Mouse (Mus musculus) kidney, adult 10 weeks (tissue): ENCODE data around the gene 4933405L10Rik. TPM values are rescaled to one million over a fixed set of nuclear protein-coding genes. Genes with fewer than 3 reads are reported as not detected.

Experiments
- polyA plus RNA-seq: library from polyadenylated mRNA; stranded (reverse); fragments of 350-450 nt; fragmentation: Illumina TruSeq; extraction: RNeasy Lipid Tissue Mini Kit (QIAGEN cat#74804); gene quantifications from one replicate; pipeline ENCODE4 v1.2.3, GENCODE M21; 2014; ENCODE audit warnings: low read depth, low replicate concordance

Gene 4933405L10Rik
- polyA plus RNA-seq = not detected

DNA sequence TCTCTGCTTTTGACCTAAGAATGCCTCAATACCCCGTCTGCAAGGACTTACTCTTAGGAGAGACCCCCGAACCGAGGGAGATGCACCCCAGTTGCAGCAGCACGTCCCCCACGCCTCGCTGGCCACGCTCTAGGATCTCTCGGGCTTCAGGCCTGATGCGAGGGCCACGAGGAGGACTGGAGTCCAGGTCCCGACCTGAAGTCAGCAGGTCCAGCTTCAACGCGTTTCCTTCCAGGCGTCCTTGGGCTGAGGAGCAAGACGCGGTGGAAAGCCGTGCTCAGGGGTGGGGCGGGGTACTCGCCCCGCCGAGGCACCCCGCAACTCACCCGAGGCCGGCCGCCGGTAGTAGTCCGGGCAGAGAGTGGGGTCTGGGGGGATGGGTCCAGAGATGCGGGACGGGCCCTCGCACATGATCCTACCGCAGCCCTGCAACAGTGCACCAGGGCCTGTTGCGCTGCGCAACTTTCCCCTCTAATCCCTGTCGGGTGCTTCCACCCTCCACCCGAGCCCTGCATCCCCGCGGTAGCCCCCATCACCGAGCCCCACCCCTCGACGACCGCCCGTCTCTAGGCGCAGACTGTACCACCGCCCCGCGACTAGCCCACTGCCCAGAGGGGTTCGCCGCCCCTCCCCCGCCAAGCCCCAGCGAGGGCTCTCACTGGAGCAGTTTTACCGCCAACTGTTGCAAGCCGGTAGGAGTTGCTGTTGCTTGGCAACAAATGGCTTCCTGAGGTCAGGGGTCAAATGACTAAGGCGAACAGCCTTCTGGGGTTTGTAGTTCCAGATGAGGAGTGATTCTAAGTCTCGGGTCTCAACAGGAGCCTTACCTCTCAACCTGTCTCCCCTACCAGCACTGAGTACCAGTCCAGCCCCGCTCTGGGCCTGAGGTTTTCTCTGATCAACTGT is at the start of gene 4933405L10Rik, which contains the start of gene Enkd1:
Gene 4933405L10Rik (plus strand): TSS at position 158 of the 906 bp plus-strand sequence.
Gene Enkd1 (minus strand): TSS at position 713 of the 906 bp plus-strand sequence.

DNA sequence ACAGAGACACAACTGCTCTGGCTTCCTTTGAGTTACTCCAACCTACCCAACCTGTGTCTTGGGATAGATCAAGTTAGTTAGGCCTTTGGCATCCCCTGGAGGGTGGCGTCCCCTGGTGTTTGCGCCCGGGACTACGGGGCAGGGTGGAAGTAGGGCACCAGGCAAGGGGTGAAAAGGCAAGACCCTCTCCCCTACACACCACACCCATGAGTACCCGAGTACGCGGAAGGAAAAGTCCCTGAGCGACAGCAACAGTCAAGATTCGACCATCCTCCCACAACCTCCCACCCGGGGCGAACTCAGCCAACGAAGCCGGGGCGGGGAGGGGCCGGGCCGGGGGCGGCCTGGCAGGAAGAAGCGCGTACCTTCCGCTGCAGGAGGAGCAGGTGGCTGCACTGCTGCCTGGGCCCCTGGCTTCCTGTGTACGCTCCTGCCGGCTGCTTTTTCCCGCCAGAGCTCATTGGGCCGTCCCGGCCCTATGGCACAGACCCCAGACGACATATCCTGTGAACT is 21.6 kb upstream of the 4933405L10Rik start, which contains the start of gene Carmil2:
Gene Carmil2 (plus strand): TSS at position 479 of the 513 bp plus-strand sequence.

DNA sequence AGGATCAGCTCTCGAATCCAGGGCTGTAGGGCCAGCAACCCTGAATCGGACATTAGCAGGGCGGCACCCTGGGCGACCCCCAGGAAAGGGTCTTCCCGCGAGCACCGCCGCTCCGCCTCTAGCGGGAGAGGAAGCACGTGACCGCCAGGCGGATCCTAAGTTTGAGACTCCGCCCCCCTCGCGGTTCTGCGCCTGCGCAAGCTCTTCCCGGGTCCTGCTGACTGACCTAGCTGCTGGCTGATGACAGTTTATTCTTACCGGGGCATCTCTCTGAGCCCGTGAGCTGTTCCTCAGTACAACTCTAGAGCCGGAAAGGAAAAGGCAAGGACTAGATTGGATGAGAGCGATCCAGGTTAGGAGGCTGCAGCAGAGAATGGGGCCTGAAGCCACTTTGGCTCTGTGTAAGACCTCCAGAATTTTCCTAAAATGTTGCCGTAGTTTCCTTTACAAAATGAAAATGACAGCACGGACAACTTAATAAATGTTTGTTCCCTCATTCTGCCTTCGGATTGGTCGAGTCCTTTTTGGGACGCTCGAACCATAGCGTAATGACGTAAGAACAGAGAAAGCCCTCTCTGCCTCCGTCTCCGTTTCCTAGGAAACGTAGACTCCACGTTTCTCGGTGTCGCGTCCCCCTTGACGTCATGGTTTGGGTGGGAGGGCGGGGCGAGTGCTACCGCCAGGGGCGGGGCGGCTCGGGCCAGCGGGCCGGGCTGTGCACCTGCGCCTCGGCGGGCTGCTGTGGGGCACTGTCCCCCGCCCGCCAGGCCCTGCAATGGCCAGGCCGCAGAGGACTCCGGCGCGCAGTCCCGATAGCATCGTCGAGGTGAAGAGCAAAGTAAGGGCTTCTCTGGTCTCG is 6.3 kb upstream of the 4933405L10Rik start, which contains the start of the genes Acd and Pard6a:
Gene Acd (minus strand): TSS at position 137 of the 859 bp plus-strand sequence.
Gene Pard6a (plus strand): TSS at position 183 of the 859 bp plus-strand sequence.

DNA sequence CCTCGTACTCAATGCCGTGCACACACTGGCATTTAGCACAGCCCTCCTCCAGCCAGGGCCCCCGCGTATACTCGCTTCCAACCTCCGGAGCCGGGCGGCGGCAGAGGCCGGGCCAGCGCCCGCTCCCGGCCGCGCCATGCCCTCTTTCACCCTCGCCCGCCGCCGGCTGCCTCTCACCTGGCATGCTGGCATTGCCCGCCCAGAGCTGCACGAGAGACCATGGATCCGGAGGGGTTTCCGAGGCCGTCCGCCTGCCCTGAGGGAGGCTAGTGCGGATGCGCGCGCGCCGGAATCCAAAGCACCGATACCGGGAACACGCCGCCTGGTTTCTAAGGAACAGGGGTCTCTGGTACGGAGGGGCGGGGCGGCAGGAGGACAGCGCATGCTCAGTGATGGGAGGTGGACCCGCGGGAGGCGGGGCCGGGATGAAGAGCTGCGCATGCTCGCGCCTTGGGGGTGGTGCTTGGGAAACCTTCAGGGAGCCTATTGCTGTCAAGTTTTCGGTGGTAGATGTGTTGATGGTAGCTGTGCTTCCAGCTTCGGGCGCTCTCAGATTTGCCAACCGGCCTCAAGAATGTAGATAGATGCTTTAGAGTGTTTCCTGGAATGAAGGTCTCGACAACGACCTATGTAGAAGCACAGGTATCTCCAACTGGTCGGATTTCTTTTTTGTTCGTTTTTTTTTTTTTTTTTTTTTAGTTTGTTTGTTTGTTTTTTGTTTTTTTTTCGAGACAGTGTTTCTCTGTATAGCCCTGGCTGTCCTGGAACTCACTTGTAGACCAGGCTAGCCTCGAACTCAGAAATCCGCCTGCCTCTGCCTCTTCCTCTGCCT is 51.0 kb downstream of the 4933405L10Rik start, which contains the start of gene Gfod2:
Gene Gfod2 (minus strand): TSS at position 388 of the 832 bp plus-strand sequence.

Other genes with a start within 250 kb of the 4933405L10Rik start
- gene Tppp3, start 236.1 kb upstream of the 4933405L10Rik start, polyA plus RNA-seq = not detected
- 2.7 TPM for gene Zdhhc1, start 210.8 kb upstream of the 4933405L10Rik start, polyA plus RNA-seq
- 39.1 TPM for gene Hsd11b2, start 188.9 kb upstream of the 4933405L10Rik start, polyA plus RNA-seq
- 30.4 TPM for gene Atp6v0d1, start 141.6 kb upstream of the 4933405L10Rik start, polyA plus RNA-seq
- gene Ripor1, start 102.4 kb upstream of the 4933405L10Rik start, polyA plus RNA-seq = 0.93 TPM
- 70.9 TPM for gene Ctcf, start 71.1 kb upstream of the 4933405L10Rik start, polyA plus RNA-seq
- not detected for gene Agrp, start 70.3 kb upstream of the 4933405L10Rik start, polyA plus RNA-seq
- gene Carmil2, start 21.4 kb upstream of the 4933405L10Rik start, polyA plus RNA-seq = not detected
- gene Acd, start 6.6 kb upstream of the 4933405L10Rik start, polyA plus RNA-seq = 1.1 TPM
- not detected for gene Pard6a, start 6.5 kb upstream of the 4933405L10Rik start, polyA plus RNA-seq
- not detected for gene Enkd1, start 555 bp downstream of the 4933405L10Rik start, polyA plus RNA-seq
- gene Gfod2, start 51.0 kb downstream of the 4933405L10Rik start, polyA plus RNA-seq = 0.20 TPM
- 4.1 TPM for gene Ranbp10, start 119.7 kb downstream of the 4933405L10Rik start, polyA plus RNA-seq
- not detected for gene Tsnaxip1, start 120.1 kb downstream of the 4933405L10Rik start, polyA plus RNA-seq
- gene Cenpt, start 145.6 kb downstream of the 4933405L10Rik start, polyA plus RNA-seq = 0.69 TPM
- 11.1 TPM for gene Thap11, start 147.5 kb downstream of the 4933405L10Rik start, polyA plus RNA-seq
- 55.0 TPM for gene Nutf2, start 152.9 kb downstream of the 4933405L10Rik start, polyA plus RNA-seq
- gene Edc4, start 173.2 kb downstream of the 4933405L10Rik start, polyA plus RNA-seq = 2.0 TPM
- not detected for gene Nrn1l, start 185.9 kb downstream of the 4933405L10Rik start, polyA plus RNA-seq
- 3.1 TPM for gene Pskh1, start 192.8 kb downstream of the 4933405L10Rik start, polyA plus RNA-seq
- gene Ctrl, start 226.2 kb downstream of the 4933405L10Rik start, polyA plus RNA-seq = not detected
- gene Psmb10, start 230.8 kb downstream of the 4933405L10Rik start, polyA plus RNA-seq = not detected
- gene Lcat, start 235.7 kb downstream of the 4933405L10Rik start, polyA plus RNA-seq = not detected